In the genomic region with DNA sequence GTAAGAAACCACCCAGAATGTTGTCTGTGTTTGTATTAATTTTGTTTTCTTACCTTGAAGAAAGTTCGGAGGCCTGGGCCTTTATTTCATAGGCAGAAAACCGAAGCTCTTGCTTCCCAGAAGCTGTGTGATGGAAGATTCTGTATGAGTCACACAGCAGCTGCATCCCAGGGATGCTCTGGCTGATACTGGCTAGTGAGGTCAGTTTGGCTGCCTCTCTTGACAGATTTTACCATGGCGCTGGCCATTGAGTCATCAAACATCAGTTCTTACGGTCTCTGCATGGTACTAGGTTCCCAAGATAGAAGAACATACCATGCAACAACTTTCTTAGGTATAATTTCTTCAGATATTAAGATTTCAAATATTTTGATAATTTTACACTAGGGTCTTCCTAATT, we compare ENCODE assay signal across 22 mouse cellular contexts. TPM values are rescaled to one million over a fixed set of nuclear protein-coding genes. Genes with fewer than 3 reads are reported as not detected.
DNase-seq lines count a peak whose midpoint lies in the region; ATAC-seq and TF ChIP-seq lines count a peak whose summit lies in the region.
"Had no signal": no experiment of that assay in that cellular context is flagged by ENCODE, and none has a peak within 500 bp of the region (broad histone marks: within the 10 kb centered on the region; RNA-seq: fewer than 3 reads in every experiment).

No protein-coding gene starts in this region.

- intact Hi-C loops in gastrocnemius, postnatal 14 days (cut with DNase I; ENCODE audit: low total_unique reads): loop anchor here (10.0 kb wide), 1 partner anchor 50 kb away; no protein-coding TSS in a partner anchor

- peak overlapping the region; percentile 51 for H3K4me3 ChIP-seq in layer of hippocampus, adult 2 months
- H3K4me3 ChIP-seq: embryonic facial prominence, embryonic 13.5 days; neural tube, embryonic 12.5 days; stomach, embryonic 15.5 days had no signal

- ATAC-seq in frontal cortex, adult (ENCODE audit: low TSS enrichment): peak; percentile 64
- ATAC-seq: CD4-positive, CD25-positive, alpha-beta regulatory T cell, adult 4 months; hindbrain, postnatal 0 days; liver, postnatal 0 days had no signal

- DNase-seq in frontal cortex, postnatal 25 days (ENCODE audit: low spot score in 2 of 2): no peak
- DNase-seq in layer of hippocampus, adult 2 months (ENCODE audit: low spot score in 2 of 2): no peak
- no peak for DNase-seq in layer of hippocampus, adult 8-10 months (ENCODE audit: low spot score in 2 of 2)
- DNase-seq in Muller cell, postnatal 12 days (ENCODE audit: inconsistent ontology term): peak; percentile 54
- DNase-seq in gastrocnemius, postnatal 14 days: peak; percentile 48
- DNase-seq in thymus, postnatal 36 days: no peak
- DNase-seq: adrenal gland, postnatal 25 days; heart, postnatal 36 days; kidney, adult 18-20 months; kidney, postnatal 14 days; liver; liver, postnatal 0 days; lung, postnatal 36 days; spleen, adult 18-20 months; thymus, adult 2 months had no signal

- no peak for TF ChIP-seq CTCF in layer of hippocampus, adult 2 months (conservative IDR thresholded peaks at IDR 0.05)

- peak overlapping the region; percentile 82 for H3K27ac ChIP-seq in layer of hippocampus, adult 2 months
- H3K27ac ChIP-seq: embryonic facial prominence, embryonic 13.5 days; neural tube, embryonic 12.5 days; stomach, embryonic 15.5 days had no signal

RNA-seq across cellular contexts. Expression of gene E130114P18Rik, which starts 17.0 kb away (rescaled TPM):
- 1 to 10 TPM; 7.1 to 7.9 TPM for total RNA-seq in layer of hippocampus, adult 2 months (2021)
- 1 to 10 TPM; 6.7 to 9.3 (median 7.9) TPM for total RNA-seq in layer of hippocampus, adult 8-10 months (2022)
- total RNA-seq in gastrocnemius, postnatal 14 days (2021): under 1 TPM; 0.38 to 0.39 TPM
- total RNA-seq: monocyte, adult 5-6 weeks had no signal

RNA-seq across cellular contexts. Expression of gene Nfia, which starts 22.3 kb away (rescaled TPM):
- 100 to 1,000 TPM; 113 to 115 TPM for total RNA-seq in layer of hippocampus, adult 2 months (2021)
- 100 to 1,000 TPM in 1 of 4 experiments, 10 to 100 TPM in 3; 94.9 to 110 (median 97.8) TPM for total RNA-seq in layer of hippocampus, adult 8-10 months (2022)
- 10 to 100 TPM; 69.5 to 70.1 TPM for total RNA-seq in gastrocnemius, postnatal 14 days (2021)

Comparison
In these comparisons a context has a peak if more than half of its experiments do, and no peak if none do; other contexts are left out.
1. DNase-seq: peak in Muller cell, postnatal 12 days (single experiment) and gastrocnemius, postnatal 14 days (single experiment); none in frontal cortex, postnatal 25 days (0 of 2), layer of hippocampus, adult 2 months (0 of 2), layer of hippocampus, adult 8-10 months (0 of 2) and thymus, postnatal 36 days (0 of 2).
2. RNA of gene E130114P18Rik, which starts 17.0 kb away (total RNA-seq): 6.7 to 9.3 TPM in layer of hippocampus, adult 8-10 months and 7.1 to 7.9 TPM in layer of hippocampus, adult 2 months; 0.38 to 0.39 TPM in gastrocnemius, postnatal 14 days; every median in the first group is over 4 times any median in the second.